Mouse (Mus musculus) heart, postnatal 0 days (tissue): ENCODE data around the gene Loxl4. TPM values are rescaled to one million over a fixed set of nuclear protein-coding genes. Genes with fewer than 3 reads are reported as not detected.

Experiments
- ATAC-seq: fragments of 200-750 bp; cut with Nextera tagmentation; 2 replicates; pipeline ENCODE4 v1.8.0; 2017; ENCODE audit warnings: low read depth, moderate number of reproducible peaks, moderate library complexity; ENCODE audit not compliant: insufficient read depth
- DNase-seq: peaks from one replicate; pipeline ENCODE4 v3.0.0-alpha.2; 2016; ENCODE audit warnings: low spot score
- H3K27ac ChIP-seq: fragments of 300-500 bp; sonication (generic); 2 replicates; pipeline ENCODE4 v1.5.1; 2014; ENCODE audit warnings: low read depth, mild to moderate bottlenecking
- H3K27me3 ChIP-seq: fragments of 300-500 bp; sonication (generic); 2 replicates; pipeline ENCODE4 v1.6.1; 2014; ENCODE audit warnings: low read length, mixed read lengths; ENCODE audit not compliant: control insufficient read depth, insufficient read depth
- H3K36me3 ChIP-seq: fragments of 300-500 bp; sonication (generic); replicated peaks from 2 replicates; pipeline ENCODE4 v1.6.1; 2014; ENCODE audit warnings: low read length, mixed read lengths; ENCODE audit not compliant: control insufficient read depth, insufficient read depth
- H3K4me1 ChIP-seq: fragments of 300-500 bp; sonication (generic); 2 replicates; pipeline ENCODE4 v1.6.1; 2014; ENCODE audit warnings: antibody characterized with exemption; ENCODE audit not compliant: control insufficient read depth, insufficient read depth
- H3K4me2 ChIP-seq: fragments of 300-500 bp; sonication (generic); 2 replicates; pipeline ENCODE4 v1.6.1; 2014; ENCODE audit warnings: low read depth, mild to moderate bottlenecking, low read length, moderate library complexity
- H3K4me3 ChIP-seq: fragments of 300-500 bp; sonication (generic); 2 replicates; pipeline ENCODE4 v1.5.1; 2014; ENCODE audit warnings: low read depth, low read length
- H3K9ac ChIP-seq: fragments of 300-500 bp; sonication (generic); replicated peaks from 2 replicates; pipeline ENCODE4 v1.6.1; 2014; ENCODE audit warnings: low read depth, low read length, mixed read lengths
- H3K9me3 ChIP-seq: fragments of 300-500 bp; sonication (generic); replicated peaks from 2 replicates; pipeline ENCODE4 v1.6.1; 2016; ENCODE audit warnings: low read length; ENCODE audit not compliant: control insufficient read depth
- CTCF ChIP-seq: IDR thresholded peaks from 2 replicates; pipeline ENCODE4 v1.5.1; 2016; ENCODE audit warnings: antibody characterized with exemption, control low read depth, low read depth
- EP300 ChIP-seq: IDR thresholded peaks from 2 replicates; pipeline ENCODE4 v1.6.1; 2016; ENCODE audit warnings: antibody characterized with exemption, low read depth
- whole genome bisulfite sequencing: fragments of 180-500 bp; shearing (Covaris S2); extraction: QIAGEN DNeasy Blood & Tissue Kit; methylation state at CpG from one replicate; pipeline ENCODE4 v1.1.7; 2014; 5-methylcytosine and 5-hydroxymethylcytosine counted together
- polyA plus RNA-seq: library from polyadenylated mRNA; unstranded; fragments of >200 nt; fragmentation: Nextera tagmentation; extraction: Ambion mirVana; gene quantifications from 2 replicates; pipeline ENCODE4 v1.2.1, GENCODE M21; 2015
- total RNA-seq: library from RNA; depleted of rRNA; stranded (reverse); fragments of >200 nt; gene quantifications from 2 replicates; pipeline ENCODE4 v1.2.3, GENCODE M21; 2014; ENCODE audit warnings: low replicate concordance

The Loxl4 gene
- total and polyA plus RNA-seq, 2 experiments from 2014 or later: 0.30 to 2.3 TPM

GRCm38 (mm10) chr19:42609716-42610115 lies 2.9 kb downstream of the Loxl4 start:
- TF ChIP-seq EP300: no peak
- no peak for TF ChIP-seq CTCF
- peaks cover 12% of the 10 kb centered on the region; the same call in 1 of the 2 replicates for H3K27me3 ChIP-seq
- WGBS: 86% methylated on average over 3 of the region's 3 CpGs
- H3K4me1 ChIP-seq: peaks cover 9% of the 10 kb centered on the region
- ATAC-seq: no peak
- no peak overlapping the region for H3K9ac ChIP-seq
- H3K36me3 ChIP-seq: no peaks in the 10 kb centered on the region
- H3K4me2 ChIP-seq: no peak overlapping the region
- H3K9me3 ChIP-seq: no peaks in the 10 kb centered on the region
- H3K4me3 ChIP-seq: no peak overlapping the region
- no peak overlapping the region for H3K27ac ChIP-seq
- DNase-seq: no peak

- no peak for TF ChIP-seq CTCF
- ATAC-seq: no peak
Measured at GRCm38 (mm10) chr19:42608082-42608481, 4.5 kb downstream of the Loxl4 start.

DNA sequence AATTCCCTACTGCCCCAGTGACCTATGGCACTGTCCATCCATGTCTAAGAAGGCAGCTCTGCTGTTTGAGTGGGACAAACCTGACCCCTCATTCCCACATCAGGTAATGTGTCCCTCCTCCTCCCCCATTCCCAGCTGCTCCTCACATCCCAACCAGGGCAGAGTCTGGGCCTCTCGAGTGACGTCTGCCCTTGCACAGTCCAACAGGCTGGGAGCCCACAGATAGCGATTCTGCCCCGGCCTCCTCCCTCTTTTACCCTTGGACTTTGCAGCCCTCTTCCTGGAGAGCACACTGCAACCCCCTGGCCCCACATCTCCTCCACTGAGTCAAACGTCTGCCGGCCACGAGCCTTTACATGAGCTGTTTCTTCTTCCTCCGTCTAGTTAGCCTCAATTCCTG lies 10.0 kb downstream of the Loxl4 start:
- Histone ChIP-seq H3K27me3 (no peaks in the 10 kb centered on the region), H3K36me3 (no peaks in the 10 kb centered on the region), H3K9me3 (no peaks in the 10 kb centered on the region), H3K4me1 (no peaks in the 10 kb centered on the region), H3K27ac (no peak overlapping the region), H3K4me3 (no peak overlapping the region), H3K4me2 (no peak overlapping the region), H3K9ac (no peak overlapping the region)
- ATAC-seq (no peak), DNase-seq (no peak)
- WGBS: 56% methylated on average over 8 of the region's 8 CpGs
- TF ChIP-seq EP300 (no peak), CTCF (no peak)

More at GRCm38 (mm10) chr19:42608082-42608481, 4.5 kb downstream of the Loxl4 start:
- Histone ChIP-seq H3K27me3 (peaks cover 8% of the 10 kb centered on the region; the same call in 1 of the 2 replicates), H3K27ac (no peak overlapping the region), H3K4me1 (no peaks in the 10 kb centered on the region), H3K4me2 (no peak overlapping the region), H3K9ac (no peak overlapping the region), H3K4me3 (no peak overlapping the region), H3K36me3 (no peaks in the 10 kb centered on the region), H3K9me3 (no peaks in the 10 kb centered on the region)
- no peak for DNase-seq
- 97% methylated on average over 5 of the region's 5 CpGs for WGBS

DNA sequence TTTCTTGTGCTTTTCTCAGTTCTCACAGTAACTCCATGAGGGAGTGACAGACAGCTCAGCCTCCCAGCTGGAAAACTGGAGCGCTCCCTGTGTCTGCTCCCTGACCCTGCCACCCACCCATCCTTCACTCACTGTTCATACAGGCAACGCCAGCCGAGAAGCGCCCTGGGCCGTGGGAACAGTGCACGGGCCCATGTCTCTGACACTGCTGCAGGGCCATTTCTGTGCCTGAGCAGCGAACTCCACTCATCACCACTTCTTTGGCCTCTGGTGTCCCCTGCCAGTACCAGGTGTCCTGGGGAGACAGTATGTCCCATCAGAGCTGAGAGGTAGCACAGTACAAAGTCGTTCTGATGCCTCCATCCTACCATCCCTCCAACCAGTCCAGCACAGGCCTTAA lies 10.6 kb downstream of the Loxl4 start:
- no peak overlapping the region for H3K4me3 ChIP-seq
- no peaks in the 10 kb centered on the region for H3K36me3 ChIP-seq
- H3K4me2 ChIP-seq: no peak overlapping the region
- no peaks in the 10 kb centered on the region for H3K4me1 ChIP-seq
- H3K9me3 ChIP-seq: no peaks in the 10 kb centered on the region
- 80% methylated on average over 8 of the region's 8 CpGs for WGBS
- ATAC-seq: no peak
- no peak overlapping the region for H3K9ac ChIP-seq
- no peak overlapping the region for H3K27ac ChIP-seq
- no peak for TF ChIP-seq CTCF
- no peak for TF ChIP-seq EP300
- DNase-seq: no peak
- no peaks in the 10 kb centered on the region for H3K27me3 ChIP-seq

DNA sequence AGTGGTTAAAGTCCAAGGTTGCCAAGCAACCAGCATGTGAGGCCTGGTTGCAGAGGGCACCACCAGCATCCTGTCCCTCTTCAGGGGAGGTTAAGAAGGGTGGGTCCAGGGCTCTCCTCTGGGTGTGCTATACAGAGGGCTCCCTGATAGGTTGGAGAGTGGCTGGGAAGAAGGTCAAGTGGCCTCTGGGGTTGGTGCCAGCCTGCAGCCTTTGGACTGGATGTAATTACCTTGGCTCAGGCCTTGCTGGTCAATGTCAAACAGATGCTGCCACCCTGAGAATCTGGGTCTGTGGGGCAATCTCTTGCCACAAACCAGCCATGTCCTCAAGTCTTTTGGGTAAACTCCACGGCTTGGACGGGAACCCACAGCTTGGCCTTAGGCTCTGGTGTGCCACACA lies 11.2 kb downstream of the Loxl4 start:
- no peak for TF ChIP-seq CTCF
- TF ChIP-seq EP300: no peak
- ATAC-seq: no peak
- no peaks in the 10 kb centered on the region for H3K9me3 ChIP-seq
- H3K4me2 ChIP-seq: no peak overlapping the region
- no peaks in the 10 kb centered on the region for H3K27me3 ChIP-seq
- H3K4me1 ChIP-seq: no peaks in the 10 kb centered on the region
- no peak overlapping the region for H3K4me3 ChIP-seq
- DNase-seq: no peak
- H3K9ac ChIP-seq: no peak overlapping the region
- no peak overlapping the region for H3K27ac ChIP-seq
- 87% methylated on average over 2 of the region's 2 CpGs for WGBS
- no peaks in the 10 kb centered on the region for H3K36me3 ChIP-seq

DNA sequence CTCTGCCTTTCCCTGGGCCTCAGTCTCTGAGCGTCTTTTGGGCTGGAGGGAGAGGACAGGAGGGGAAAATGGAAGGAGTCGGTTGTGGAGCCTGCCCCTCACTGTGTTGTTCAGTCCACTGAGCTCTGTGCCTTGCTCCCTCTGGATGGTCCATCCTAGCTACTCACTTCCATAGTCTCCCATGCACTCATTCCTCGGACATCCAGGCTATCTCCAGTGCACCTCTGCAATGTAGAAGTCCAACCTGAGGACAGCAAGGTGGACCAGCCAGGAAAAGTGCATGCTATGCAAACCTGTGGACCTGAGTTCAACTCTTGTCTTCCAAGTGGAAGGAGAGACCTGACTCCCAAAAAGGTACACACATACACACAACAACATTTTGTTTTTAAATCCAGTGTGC lies 12.0 kb downstream of the Loxl4 start:
- no peak overlapping the region for H3K4me3 ChIP-seq
- no peaks in the 10 kb centered on the region for H3K27me3 ChIP-seq
- no peak for TF ChIP-seq CTCF
- TF ChIP-seq EP300: no peak
- no peaks in the 10 kb centered on the region for H3K9me3 ChIP-seq
- no peak for ATAC-seq
- no peak overlapping the region for H3K9ac ChIP-seq
- no peak for DNase-seq
- H3K4me2 ChIP-seq: no peak overlapping the region
- no peaks in the 10 kb centered on the region for H3K36me3 ChIP-seq
- no peaks in the 10 kb centered on the region for H3K4me1 ChIP-seq
- 52% methylated on average over 3 of the region's 3 CpGs for WGBS
- no peak overlapping the region for H3K27ac ChIP-seq
